Mouse (Mus musculus): ENCODE results near the gene Hcn4.

Gene Hcn4

GRCm38 (mm10) chr9:58847676-58848075 lies 24.5 kb downstream of the Hcn4 start:
- DNase-seq (ENCODE audit: low read depth) = no peak

GRCm38 (mm10) chr9:58849576-58850315 lies 26.5 kb downstream of the Hcn4 start:
- DNase-seq (ENCODE audit: low read depth) = no peak

GRCm38 (mm10) chr9:58854931-58855330 lies 31.7 kb downstream of the Hcn4 start:
- no peak for DNase-seq (ENCODE audit: low read depth)

- DNase-seq (ENCODE audit: low read depth) = no peak
These were observed 35.9 kb downstream of the Hcn4 start for GRCm38 (mm10) chr9:58859080-58859635.

DNA sequence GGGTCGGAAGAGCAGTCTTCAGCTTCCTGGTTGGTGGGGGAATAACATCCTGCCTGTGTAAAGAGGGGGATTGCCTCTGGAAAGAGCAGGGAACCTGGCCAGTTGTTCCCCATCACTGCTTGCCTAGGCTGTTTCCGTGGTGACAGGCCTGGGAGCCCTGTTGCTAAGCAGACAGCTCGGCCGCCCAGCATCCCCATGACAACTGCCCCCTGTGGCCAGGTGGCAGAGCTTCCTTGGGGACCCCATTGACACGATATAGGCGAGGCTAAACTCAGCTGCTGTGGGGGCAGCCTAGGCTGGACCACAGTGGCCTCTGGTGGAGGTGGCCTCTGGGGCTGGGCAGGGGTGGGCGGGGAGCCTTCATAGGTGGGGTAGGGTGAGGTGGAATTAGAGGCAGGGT lies 40.6 kb downstream of the Hcn4 start:
- no peak for DNase-seq (ENCODE audit: low read depth)

GRCm38 (mm10) chr9:58871141-58871540 lies 47.9 kb downstream of the Hcn4 start:
- DNase-seq (ENCODE audit: low read depth) = no peak

GRCm38 (mm10) chr9:58873541-58874324 lies 50.5 kb downstream of the Hcn4 start:
- peak; percentile 50 for DNase-seq (ENCODE audit: low read depth)

- DNase-seq (ENCODE audit: low read depth) = no peak
These were observed 51.1 kb downstream of the Hcn4 start for GRCm38 (mm10) chr9:58874354-58874753.

- no peak for DNase-seq (ENCODE audit: low read depth)
These were observed 52.2 kb downstream of the Hcn4 start for GRCm38 (mm10) chr9:58875439-58875838.

DNA sequence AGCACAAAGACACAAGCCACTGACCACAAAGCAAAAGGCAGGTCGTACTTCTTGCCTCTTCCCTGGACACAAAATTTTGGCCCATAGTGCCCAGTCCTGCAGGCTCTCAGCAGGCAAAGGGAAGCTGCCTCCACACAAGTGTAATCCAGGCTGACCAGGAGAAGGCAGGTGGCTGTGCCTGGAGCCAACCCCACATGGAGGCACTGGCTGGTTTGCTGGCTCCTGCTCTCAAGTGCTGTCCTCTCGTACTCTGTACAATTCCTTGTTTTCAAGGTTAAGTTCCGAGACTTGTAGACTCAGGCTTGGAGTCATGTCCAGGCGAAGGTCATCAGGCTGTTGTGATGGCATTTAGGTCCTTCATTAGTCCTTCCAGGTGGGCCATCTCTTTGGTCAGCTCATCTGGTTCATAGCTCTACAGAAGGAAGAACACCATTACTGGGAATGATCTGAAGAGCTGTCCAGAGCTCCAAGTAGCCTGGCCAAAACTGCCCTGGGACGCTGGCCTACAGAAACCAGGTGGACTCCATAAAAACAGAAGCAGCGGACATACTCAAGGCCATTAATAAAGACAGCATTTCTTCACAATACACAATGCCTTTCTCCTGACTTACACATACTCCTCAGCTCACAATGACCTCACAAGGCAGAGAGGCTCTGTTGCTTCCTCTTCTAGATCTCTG lies 53.9 kb downstream of the Hcn4 start:
- DNase-seq (ENCODE audit: low read depth) = no peak

DNA sequence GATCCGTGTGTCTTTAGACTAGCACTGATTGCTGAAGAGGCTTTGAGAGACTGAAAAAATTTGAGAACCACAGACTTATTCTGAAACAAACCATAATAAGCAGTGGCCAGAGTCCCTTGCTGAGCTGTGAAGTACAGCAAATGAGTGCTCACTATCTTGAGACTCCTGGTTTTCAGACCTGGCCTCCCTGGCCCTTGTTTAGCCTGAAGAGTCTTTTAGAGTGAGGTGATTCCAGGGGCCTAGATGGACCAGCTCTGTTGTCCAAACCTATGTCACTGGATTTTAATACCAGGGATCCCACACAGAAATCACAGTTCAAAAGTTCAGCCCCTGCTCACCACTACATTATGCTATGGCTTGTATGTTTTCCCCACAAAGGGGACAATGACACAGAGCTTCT lies 56.6 kb downstream of the Hcn4 start:
- no peak for DNase-seq (ENCODE audit: low read depth)

DNA sequence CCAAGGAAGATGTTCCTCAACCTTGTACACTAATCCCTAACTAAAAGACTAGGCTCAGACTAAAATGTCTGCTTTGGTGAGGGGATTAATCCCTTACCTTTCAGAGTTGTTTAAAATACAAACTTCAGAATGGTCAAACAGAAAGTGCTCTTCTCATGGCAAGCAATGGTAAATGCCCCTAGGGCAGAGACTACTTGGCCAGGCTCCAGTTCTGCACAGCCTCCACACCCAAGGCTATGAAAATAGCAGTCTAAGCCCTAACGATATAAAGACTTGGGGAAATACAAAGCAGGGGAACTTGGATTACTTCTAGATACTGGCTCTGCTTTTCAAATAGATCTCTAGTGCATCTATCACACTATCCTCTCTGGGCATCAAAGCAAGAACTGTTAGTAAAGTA lies 59.5 kb downstream of the Hcn4 start:
- DNase-seq (ENCODE audit: low read depth) = no peak

- no peak for DNase-seq (ENCODE audit: low read depth)
These were observed 66.7 kb downstream of the Hcn4 start for GRCm38 (mm10) chr9:58889782-58890448.

GRCm38 (mm10) chr9:58890893-58891292 lies 67.7 kb downstream of the Hcn4 start:
- DNase-seq (ENCODE audit: low read depth) = no peak

DNA sequence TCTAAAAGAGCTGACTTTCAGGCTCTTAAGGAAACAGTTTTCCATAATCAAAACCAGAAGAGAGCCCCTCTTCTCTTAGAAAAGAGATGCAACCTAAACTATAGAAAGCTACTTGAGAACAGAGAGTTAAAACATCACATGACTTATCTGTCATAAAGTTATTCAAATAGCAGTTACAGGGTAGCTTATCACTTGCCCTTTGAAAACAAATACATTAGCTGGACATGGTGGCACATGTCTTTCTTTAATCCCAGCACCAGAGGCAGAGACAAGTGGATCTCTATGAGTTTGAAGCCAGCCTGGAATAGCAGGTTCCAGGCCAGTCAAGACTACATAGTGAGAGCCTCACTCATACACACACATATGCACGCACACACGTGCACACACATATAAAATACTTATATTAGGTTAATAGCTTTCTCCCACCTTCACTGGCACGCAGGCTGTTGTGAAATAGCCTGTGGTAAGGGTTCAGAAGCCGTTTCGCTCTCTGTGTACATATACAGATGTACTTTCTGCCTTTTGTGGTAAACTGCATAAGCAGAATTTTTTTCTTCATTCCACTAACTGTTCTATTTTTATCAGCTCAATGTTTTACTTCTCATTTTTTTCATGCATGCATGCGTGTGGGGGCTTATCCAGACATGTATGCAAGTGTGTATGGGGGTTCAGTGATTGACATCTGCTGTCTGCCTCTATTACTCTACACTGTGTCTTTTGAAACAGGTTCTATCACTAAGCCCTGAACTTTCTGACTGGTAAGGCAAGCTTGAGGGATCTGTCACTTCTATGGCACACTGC lies 68.8 kb downstream of the Hcn4 start:
- no peak for DNase-seq (ENCODE audit: low read depth)

- no peak for DNase-seq (ENCODE audit: low read depth)
These were observed 76.4 kb downstream of the Hcn4 start for GRCm38 (mm10) chr9:58899602-58900001.

GRCm38 (mm10) chr9:58902869-58903585 lies 79.8 kb downstream of the Hcn4 start:
- DNase-seq (ENCODE audit: low read depth) = peak; percentile 62

Data from induced T-regulatory cell, adult 2 months (primary cell).